Mouse (Mus musculus): Measurements from ENCODE around the gene Dach1. TPM values are rescaled to one million over a fixed set of nuclear protein-coding genes. Genes with fewer than 3 reads are reported as not detected.

The Dach1 gene
- polyA plus RNA-seq, 1 experiment from 2014 or later = 7.7 TPM

DNA sequence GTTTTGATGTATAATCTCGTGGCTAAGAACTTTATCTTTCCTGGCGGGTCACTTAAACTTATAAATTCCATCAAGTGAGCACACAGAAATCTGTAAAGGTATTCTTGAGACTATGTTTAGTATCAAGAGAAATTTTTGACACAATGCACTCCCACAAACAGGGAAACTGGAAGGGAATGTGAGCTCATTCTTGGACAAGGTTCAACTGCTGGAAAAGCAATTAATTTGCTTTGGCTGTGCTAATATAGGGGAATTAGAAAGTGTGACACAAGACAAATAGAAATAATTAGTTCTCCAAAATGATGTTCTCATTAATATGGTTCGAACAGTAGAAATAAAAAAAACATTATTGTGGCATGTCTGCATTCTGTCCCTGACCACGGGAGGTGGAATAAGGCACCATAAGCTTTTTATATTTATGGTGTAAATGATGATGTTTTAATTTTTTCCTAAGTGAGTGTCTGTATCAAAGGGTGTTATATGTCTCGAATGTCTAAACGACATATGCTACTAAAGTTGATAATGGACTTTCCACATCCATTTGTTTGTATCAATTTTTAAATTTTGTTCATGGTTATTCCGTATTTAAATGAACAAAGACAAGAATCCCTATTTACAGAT is 354.9 kb downstream of the Dach1 start:
- Histone ChIP-seq H3K4me2 (replicated peaks) (no peak overlapping the region), H3K9me3 (no peaks in the 10 kb centered on the region), H3K4me1 (no peaks in the 10 kb centered on the region), H3K4me3 (no peak overlapping the region), H3K27me3 (no peaks in the 10 kb centered on the region), H3K36me3 (no peaks in the 10 kb centered on the region), H3K27ac (no peak overlapping the region), H3K9ac (no peak overlapping the region)
- no peak for ATAC-seq (ENCODE audit: insufficient number of reproducible peaks, insufficient read depth, low FRiP score, low TSS enrichment)
- WGBS = 89% methylated on average over 7 of the region's 7 CpGs

DNA sequence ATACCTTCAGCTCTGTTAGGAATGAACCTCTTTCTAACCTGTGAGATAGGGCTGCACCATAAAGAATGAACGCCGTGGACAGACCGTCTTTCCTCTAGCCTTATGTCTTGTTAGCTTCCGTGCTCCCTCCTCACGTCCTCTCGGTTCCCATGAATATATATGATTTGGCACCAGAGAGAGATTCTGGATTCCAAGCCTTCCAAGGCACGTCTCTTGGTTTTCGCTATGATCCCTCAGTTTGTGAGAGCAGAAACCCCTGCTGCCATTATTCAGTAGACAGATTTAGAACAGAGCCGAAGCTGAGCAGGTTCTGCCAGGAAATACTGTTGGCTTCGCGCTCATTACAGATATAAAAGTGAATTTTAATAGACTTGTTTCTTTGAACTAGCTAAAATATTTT is 356.0 kb downstream of the Dach1 start:
- H3K36me3 ChIP-seq = no peaks in the 10 kb centered on the region
- H3K27me3 ChIP-seq = no peaks in the 10 kb centered on the region
- H3K4me3 ChIP-seq = no peak overlapping the region
- H3K9ac ChIP-seq = no peak overlapping the region
- H3K4me2 ChIP-seq (replicated peaks) = no peak overlapping the region
- no peak overlapping the region for H3K27ac ChIP-seq
- no peaks in the 10 kb centered on the region for H3K4me1 ChIP-seq
- no peak for ATAC-seq (ENCODE audit: insufficient number of reproducible peaks, insufficient read depth, low FRiP score, low TSS enrichment)
- WGBS = 84% methylated on average over 11 of the region's 11 CpGs
- H3K9me3 ChIP-seq = no peaks in the 10 kb centered on the region

DNA sequence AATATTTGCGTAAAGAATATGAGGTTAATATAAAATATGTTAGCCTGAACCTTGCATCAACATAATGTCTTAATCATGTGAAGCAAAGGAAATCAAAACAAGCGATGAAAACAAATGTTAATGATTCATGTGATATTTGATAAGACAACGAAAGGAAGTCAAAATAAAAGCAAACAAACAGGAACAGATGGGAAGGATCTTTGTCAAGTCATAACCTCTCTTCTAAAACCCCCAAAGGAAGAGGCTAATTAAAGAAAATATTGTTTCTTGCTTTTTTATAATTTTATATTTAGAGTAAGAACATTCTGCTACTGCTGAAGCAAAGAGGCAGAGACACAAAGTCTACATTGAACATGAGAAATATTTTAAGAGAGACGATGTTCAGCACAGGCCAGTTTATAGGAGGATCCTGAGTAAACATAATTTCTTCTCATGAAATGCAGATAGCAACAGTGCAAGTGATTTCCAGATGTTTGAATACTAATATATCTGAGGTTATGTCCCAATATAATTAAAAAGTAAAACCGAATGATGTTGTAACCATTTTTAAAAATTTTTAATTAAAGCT is 374.1 kb downstream of the Dach1 start:
- no peak overlapping the region for H3K27ac ChIP-seq
- H3K9ac ChIP-seq = no peak overlapping the region
- no peak overlapping the region for H3K4me3 ChIP-seq
- H3K4me1 ChIP-seq = no peaks in the 10 kb centered on the region
- no peak overlapping the region for H3K4me2 ChIP-seq (replicated peaks)
- 77% methylated on average over 5 of the region's 5 CpGs for WGBS
- H3K27me3 ChIP-seq = no peaks in the 10 kb centered on the region
- H3K36me3 ChIP-seq = no peaks in the 10 kb centered on the region
- H3K9me3 ChIP-seq = no peaks in the 10 kb centered on the region
- no peak for ATAC-seq (ENCODE audit: insufficient number of reproducible peaks, insufficient read depth, low FRiP score, low TSS enrichment)

DNA sequence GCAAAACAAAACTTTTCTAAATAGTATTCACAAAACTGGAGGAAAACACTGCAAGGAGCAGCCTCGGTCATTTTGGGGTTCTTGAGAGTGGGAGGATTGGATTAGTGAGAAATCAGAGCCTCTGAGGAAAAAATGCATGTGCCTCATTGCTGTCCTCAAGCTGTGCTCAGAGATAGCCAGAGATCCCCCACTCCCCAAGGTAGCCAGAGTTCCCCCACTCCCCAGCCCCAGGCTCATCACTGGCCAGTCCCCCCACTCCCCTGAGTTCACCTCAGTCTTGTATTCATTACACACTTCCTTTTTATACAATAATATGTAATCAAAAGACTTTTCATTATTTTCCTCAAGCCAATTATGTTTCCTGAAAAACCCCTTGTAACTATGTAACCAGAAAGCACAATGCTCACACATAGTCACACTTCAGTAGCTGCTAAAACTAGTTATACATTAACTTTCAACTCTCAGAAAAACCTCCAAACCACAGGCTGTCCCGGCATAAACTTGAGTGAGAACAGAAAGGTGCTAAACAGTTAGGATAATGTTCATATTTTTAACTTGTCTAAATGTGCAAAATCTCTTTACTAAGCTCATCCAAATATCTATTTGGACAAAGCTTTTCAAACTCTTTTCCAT is 395.3 kb downstream of the Dach1 start:
- Histone ChIP-seq H3K27me3 (no peaks in the 10 kb centered on the region), H3K4me2 (replicated peaks) (no peak overlapping the region), H3K9ac (no peak overlapping the region), H3K4me3 (no peak overlapping the region), H3K9me3 (peaks cover 3% of the 10 kb centered on the region; the same call in 1 of the 2 replicates), H3K27ac (no peak overlapping the region), H3K4me1 (no peaks in the 10 kb centered on the region), H3K36me3 (no peaks in the 10 kb centered on the region)
- WGBS = 81% methylated on average over 2 of the region's 2 CpGs
- ATAC-seq (ENCODE audit: insufficient number of reproducible peaks, insufficient read depth, low FRiP score, low TSS enrichment) = no peak

DNA sequence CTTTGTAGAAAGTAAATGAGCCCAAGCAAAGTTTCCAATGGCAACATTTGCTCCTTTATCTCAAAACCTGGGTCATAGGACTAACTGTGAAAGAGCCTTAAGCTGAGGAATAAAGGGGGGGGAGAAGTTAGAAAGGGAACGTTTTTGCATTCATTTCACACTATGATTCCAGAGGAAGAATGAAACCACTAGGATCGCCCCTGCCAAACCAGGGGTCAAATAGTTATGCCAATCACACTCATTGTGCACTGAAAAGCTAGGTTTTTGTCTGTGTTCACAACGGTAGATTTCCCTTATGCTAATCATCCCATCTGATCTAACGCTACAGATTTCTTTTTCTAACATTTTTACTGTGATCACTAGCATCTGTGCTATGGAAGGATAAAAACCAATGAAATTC is 415.2 kb downstream of the Dach1 start:
- no peaks in the 10 kb centered on the region for H3K4me1 ChIP-seq
- no peaks in the 10 kb centered on the region for H3K27me3 ChIP-seq
- WGBS = 56% methylated on average over 4 of the region's 4 CpGs
- H3K27ac ChIP-seq = no peak overlapping the region
- H3K4me3 ChIP-seq = no peak overlapping the region
- no peak overlapping the region for H3K4me2 ChIP-seq (replicated peaks)
- H3K9me3 ChIP-seq = no peaks in the 10 kb centered on the region
- H3K9ac ChIP-seq = no peak overlapping the region
- H3K36me3 ChIP-seq = no peaks in the 10 kb centered on the region
- ATAC-seq (ENCODE audit: insufficient number of reproducible peaks, insufficient read depth, low FRiP score, low TSS enrichment) = no peak

DNA sequence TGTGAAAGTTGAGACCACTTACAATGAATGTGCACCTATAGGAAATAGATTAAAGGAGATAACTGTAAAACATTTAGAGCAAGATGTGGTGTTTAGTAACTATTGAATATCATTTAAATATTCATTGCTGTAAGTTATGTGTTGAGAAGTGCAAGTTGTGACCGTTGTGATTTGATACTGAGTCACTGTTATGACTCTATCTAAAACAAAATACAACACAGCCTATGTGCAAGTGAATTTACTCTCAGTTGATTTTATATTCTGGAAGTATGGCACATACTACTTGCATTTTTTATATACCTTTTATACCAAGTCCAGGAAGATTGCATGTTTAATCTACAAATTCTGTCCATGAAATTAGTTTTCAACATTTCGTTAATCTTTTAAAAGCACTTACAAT is 415.6 kb downstream of the Dach1 start:
- H3K4me2 ChIP-seq (replicated peaks) = no peak overlapping the region
- H3K9me3 ChIP-seq = no peaks in the 10 kb centered on the region
- H3K27me3 ChIP-seq = no peaks in the 10 kb centered on the region
- WGBS = 88% methylated on average over 2 of the region's 2 CpGs
- H3K4me3 ChIP-seq = no peak overlapping the region
- no peak for ATAC-seq (ENCODE audit: insufficient number of reproducible peaks, insufficient read depth, low FRiP score, low TSS enrichment)
- H3K9ac ChIP-seq = no peak overlapping the region
- no peaks in the 10 kb centered on the region for H3K4me1 ChIP-seq
- no peaks in the 10 kb centered on the region for H3K36me3 ChIP-seq
- H3K27ac ChIP-seq = no peak overlapping the region

DNA sequence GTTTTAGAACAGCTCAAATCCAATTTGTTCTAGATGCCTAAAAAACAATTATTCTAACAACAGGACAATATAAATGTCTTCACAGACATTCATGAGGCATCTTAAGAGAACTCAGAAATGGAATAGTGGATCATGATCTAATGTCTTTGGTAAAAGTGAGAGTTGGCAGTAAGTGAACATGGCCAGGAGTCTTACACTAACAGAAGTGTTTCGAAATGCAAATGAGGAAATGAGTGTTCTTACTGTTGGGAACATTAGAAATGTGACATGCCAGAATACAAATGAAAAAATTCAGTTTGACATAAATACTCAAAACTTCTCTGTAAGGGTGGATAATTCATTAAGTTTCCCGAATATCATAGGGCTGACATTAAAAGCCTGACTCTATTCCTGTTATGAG is 426.3 kb downstream of the Dach1 start:
- WGBS = 87% methylated on average over 2 of the region's 2 CpGs
- no peak overlapping the region for H3K4me3 ChIP-seq
- no peak overlapping the region for H3K27ac ChIP-seq
- H3K36me3 ChIP-seq = no peaks in the 10 kb centered on the region
- no peaks in the 10 kb centered on the region for H3K27me3 ChIP-seq
- H3K4me2 ChIP-seq (replicated peaks) = no peak overlapping the region
- no peaks in the 10 kb centered on the region for H3K4me1 ChIP-seq
- no peaks in the 10 kb centered on the region for H3K9me3 ChIP-seq
- no peak overlapping the region for H3K9ac ChIP-seq
- no peak for ATAC-seq (ENCODE audit: insufficient number of reproducible peaks, insufficient read depth, low FRiP score, low TSS enrichment)

DNA sequence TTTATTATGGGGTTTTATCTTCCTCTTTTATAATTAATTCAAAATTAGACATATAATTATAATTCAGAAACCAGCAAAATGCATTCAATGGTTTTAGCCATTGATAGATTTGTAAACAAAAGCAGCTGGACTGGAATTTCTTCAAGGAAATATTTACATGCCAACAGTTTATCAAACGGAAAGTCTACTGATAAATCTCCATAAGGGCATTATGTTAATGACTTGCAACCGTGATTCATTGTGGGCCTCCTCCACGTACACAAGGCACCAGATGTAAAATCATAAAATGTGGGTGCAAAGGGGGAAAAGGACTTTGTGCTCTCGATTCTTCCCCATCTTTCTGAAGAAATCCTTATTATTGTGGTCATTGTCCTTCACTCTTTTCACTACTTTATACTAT is 426.8 kb downstream of the Dach1 start:
- ATAC-seq (ENCODE audit: insufficient number of reproducible peaks, insufficient read depth, low FRiP score, low TSS enrichment) = no peak
- no peak overlapping the region for H3K27ac ChIP-seq
- H3K4me3 ChIP-seq = no peak overlapping the region
- 80% methylated on average over 4 of the region's 4 CpGs for WGBS
- no peak overlapping the region for H3K4me2 ChIP-seq (replicated peaks)
- no peaks in the 10 kb centered on the region for H3K9me3 ChIP-seq
- H3K27me3 ChIP-seq = no peaks in the 10 kb centered on the region
- no peaks in the 10 kb centered on the region for H3K4me1 ChIP-seq
- H3K9ac ChIP-seq = no peak overlapping the region
- no peaks in the 10 kb centered on the region for H3K36me3 ChIP-seq
